Mouse (Mus musculus): ENCODE results near the gene Asap3.

DNA sequence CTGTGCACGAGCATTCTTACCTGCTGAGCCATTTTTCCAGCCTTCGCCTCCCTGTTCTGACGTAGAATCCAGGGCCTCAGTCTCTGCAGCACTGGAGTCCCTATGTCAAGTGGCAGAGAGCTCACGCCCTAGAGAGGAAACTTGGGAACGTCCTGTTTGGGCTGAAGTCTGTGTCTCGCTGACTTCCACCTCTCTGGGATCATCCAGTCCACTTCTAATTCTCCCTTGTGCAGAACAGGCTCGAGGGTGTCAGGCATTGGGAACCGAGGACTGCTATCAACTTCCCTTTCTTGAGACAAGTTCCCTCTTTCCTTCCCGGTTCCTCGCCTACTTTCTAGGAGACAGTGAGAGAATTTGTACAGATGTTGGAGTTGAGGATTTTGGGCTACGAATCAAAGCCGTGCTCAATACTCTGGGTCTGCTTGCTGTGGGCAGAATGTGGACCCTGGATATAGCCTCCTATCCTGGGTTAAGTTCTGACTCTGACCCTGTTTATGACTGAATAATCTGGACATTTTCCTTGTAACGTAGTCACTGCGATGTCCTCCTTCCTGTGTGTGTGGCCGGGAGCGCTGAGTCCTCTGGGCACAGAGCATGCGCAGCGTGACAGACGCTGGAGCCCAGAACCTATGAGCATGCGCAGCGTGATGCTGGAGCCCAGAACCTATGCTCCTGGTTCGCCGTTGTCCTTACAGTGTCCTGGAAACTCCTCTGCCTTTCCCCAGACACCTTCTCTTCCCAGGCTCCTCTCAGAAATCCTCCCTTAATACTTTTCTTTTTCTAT lies 18.7 kb downstream of the Asap3 start:
- TF ChIP-seq CTCF (IDR thresholded peaks at IDR 0.05; ENCODE audit: borderline replicate concordance, insufficient read depth, low read depth, low read length) = no peak
- TF ChIP-seq POLR2A (IDR thresholded peaks at IDR 0.05; ENCODE audit: borderline replicate concordance, insufficient read depth, low read length) = no peak
